Mouse (Mus musculus) midbrain, embryonic 16.5 days (tissue): ENCODE data around the gene Klf1. TPM values are rescaled to one million over a fixed set of nuclear protein-coding genes. Genes with fewer than 3 reads are reported as not detected.
A peak's percentile ranks its signal among the peaks of the same experiment; 100 is the strongest.

Experiments
- ATAC-seq: fragments of 200-750 bp; cut with Nextera tagmentation; 2 replicates; pipeline ENCODE4 v1.8.0; 2017; ENCODE audit warnings: moderate TSS enrichment
- H3K27ac ChIP-seq: fragments of 300-500 bp; sonication (generic); 2 replicates; pipeline ENCODE4 v1.5.1; 2014; ENCODE audit warnings: mild to moderate bottlenecking, low read length, mixed read lengths
- H3K27me3 ChIP-seq: fragments of 300-500 bp; sonication (generic); 2 replicates; pipeline ENCODE4 v1.6.1; 2014; ENCODE audit warnings: low read depth, low read length, mixed read lengths; ENCODE audit not compliant: control insufficient read depth, insufficient read depth
- H3K36me3 ChIP-seq: fragments of 300-500 bp; sonication (generic); 2 replicates; pipeline ENCODE4 v1.6.1; 2014; ENCODE audit warnings: mild to moderate bottlenecking, low read length, moderate library complexity, mixed read lengths; ENCODE audit not compliant: control insufficient read depth, insufficient read depth
- H3K4me1 ChIP-seq: fragments of 300-500 bp; sonication (generic); 2 replicates; pipeline ENCODE4 v1.6.1; 2014; ENCODE audit warnings: mild to moderate bottlenecking, low read length, mixed read lengths; ENCODE audit not compliant: control insufficient read depth, insufficient read depth
- H3K4me2 ChIP-seq: fragments of 300-500 bp; sonication (generic); 2 replicates; pipeline ENCODE4 v1.6.1; 2014; ENCODE audit warnings: mild to moderate bottlenecking, low read length, mixed read lengths
- H3K4me3 ChIP-seq: fragments of 300-500 bp; sonication (generic); 2 replicates; pipeline ENCODE4 v1.5.1; 2014; ENCODE audit warnings: low read depth, mild to moderate bottlenecking, low read length, moderate library complexity, mixed read lengths
- H3K9ac ChIP-seq: fragments of 300-500 bp; sonication (generic); 2 replicates; pipeline ENCODE4 v1.6.1; 2014; ENCODE audit warnings: low read depth, low read length, mixed read lengths
- H3K9me3 ChIP-seq: fragments of 300-500 bp; sonication (generic); replicated peaks from 2 replicates; pipeline ENCODE4 v1.6.1; 2014; ENCODE audit warnings: mild to moderate bottlenecking, low read length, mixed read lengths; ENCODE audit not compliant: control insufficient read depth, poor library complexity, severe bottlenecking
- WGBS: fragments of 180-500 bp; shearing (Covaris S2); extraction: QIAGEN DNeasy Blood & Tissue Kit; methylation state at CpG from one replicate; pipeline ENCODE4 v1.1.7; 2014; 5-methylcytosine and 5-hydroxymethylcytosine counted together
- polyA plus RNA-seq: library from polyadenylated mRNA; unstranded; fragments of >200 nt; fragmentation: Nextera tagmentation; extraction: Ambion mirVana; gene quantifications from 2 replicates; pipeline ENCODE4 v1.2.1, GENCODE M21; 2015

Gene Klf1
- polyA plus RNA-seq, 1 experiment from 2014 or later, result 0.28 TPM

DNA sequence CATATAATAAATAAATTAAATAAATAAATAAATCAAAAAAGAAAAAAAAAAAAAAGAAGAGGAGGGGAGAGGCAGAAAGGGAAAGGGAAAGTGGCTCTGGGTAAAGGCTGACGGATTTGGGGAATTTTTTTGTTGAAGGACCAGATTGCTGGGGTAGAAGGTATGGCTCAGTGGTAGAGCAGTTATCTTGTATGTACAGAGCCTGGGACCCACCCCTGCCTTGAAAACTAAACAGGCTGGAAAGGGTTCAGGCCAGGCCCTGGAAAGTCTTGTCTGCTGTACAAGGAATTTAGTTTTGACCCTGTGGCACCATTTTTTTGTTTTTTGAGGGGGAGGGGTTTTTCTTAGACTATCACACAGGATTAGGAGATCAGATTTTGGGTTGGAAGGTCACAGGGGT is 22.8 kb upstream of the Klf1 start:
- Histone ChIP-seq H3K4me3 (no peak overlapping the region), H3K36me3 (no peaks in the 10 kb centered on the region), H3K9ac (no peak overlapping the region), H3K4me2 (no peak overlapping the region), H3K9me3 (no peaks in the 10 kb centered on the region), H3K27me3 (no peaks in the 10 kb centered on the region), H3K4me1 (no peaks in the 10 kb centered on the region), H3K27ac (no peak overlapping the region)
- ATAC-seq, result no peak
- 84% methylated on average over 1 of the region's 1 CpGs for WGBS

DNA sequence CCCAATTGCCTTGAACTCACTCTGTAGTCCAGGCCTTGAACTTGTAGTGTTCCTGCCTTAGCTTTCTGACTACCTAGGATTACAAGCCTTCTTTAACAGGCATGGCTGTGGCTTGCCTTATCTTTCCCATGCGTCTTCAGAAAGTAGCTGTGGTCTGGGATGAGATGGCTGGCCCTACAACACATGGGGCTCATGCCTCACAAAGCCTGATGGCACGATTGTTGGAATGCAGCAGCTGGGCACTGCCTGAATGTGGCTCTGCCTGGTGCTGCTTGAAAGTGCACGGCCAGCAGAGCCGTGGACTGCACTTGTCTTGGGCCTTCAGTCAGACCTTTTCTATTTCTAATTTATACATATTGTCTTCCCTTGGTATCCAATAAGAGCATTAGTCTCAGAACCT is 17.0 kb upstream of the Klf1 start:
- WGBS, result 88% methylated on average over 4 of the region's 4 CpGs
- no peaks in the 10 kb centered on the region for H3K9me3 ChIP-seq
- peaks cover 20% of the 10 kb centered on the region for H3K36me3 ChIP-seq
- no peaks in the 10 kb centered on the region for H3K27me3 ChIP-seq
- ATAC-seq, result no peak
- H3K27ac ChIP-seq, result no peak overlapping the region
- no peaks in the 10 kb centered on the region for H3K4me1 ChIP-seq
- H3K4me2 ChIP-seq, result no peak overlapping the region
- no peak overlapping the region for H3K4me3 ChIP-seq
- no peak overlapping the region for H3K9ac ChIP-seq

DNA sequence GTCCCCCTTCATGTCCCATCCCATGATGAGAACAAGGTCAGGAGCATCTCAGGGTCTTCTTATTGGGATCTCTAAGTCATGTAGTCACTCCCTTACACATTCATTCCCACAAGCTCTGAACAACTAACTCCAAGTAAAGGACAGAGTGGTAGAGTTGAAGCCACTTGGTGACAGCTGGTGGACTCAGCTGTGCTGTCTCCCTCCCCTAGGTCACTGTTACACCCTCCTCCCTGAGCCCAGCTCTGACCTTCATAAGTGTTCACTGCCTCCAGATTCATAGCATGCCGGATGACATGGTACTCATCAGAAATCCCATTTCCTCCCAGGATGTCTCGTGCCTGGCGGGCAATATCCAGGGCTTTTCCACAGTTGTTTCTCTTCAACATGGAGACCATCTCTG is 13.4 kb upstream of the Klf1 start:
- peaks cover 20% of the 10 kb centered on the region for H3K36me3 ChIP-seq
- H3K9ac ChIP-seq, result no peak overlapping the region
- H3K27ac ChIP-seq, result no peak overlapping the region
- no peak overlapping the region for H3K4me2 ChIP-seq
- no peak overlapping the region for H3K4me3 ChIP-seq
- no peak for ATAC-seq
- H3K9me3 ChIP-seq, result no peaks in the 10 kb centered on the region
- no peaks in the 10 kb centered on the region for H3K27me3 ChIP-seq
- peaks cover 6% of the 10 kb centered on the region for H3K4me1 ChIP-seq
- 94% methylated on average over 3 of the region's 3 CpGs for WGBS

DNA sequence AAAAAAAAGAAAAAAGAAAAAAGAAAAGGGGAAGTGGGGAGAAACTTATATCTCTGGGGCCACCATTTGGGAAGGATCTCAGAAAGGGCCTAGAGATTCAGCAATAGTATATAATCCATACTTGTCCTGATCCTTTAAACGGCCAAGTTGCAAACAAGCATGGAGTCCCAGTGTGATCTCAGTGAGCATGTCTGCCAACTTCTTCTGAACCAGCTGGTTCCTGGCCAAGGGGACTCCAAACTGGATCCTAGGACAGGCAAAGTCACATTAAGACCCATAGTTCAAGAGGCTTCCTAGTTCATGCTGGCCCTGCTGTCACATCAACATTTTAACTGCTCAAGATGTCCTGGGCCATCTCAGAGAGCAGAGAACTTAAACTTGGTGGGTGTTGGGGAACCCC is 12.6 kb upstream of the Klf1 start:
- no peaks in the 10 kb centered on the region for H3K9me3 ChIP-seq
- no peak overlapping the region for H3K27ac ChIP-seq
- H3K27me3 ChIP-seq, result no peaks in the 10 kb centered on the region
- H3K9ac ChIP-seq, result no peak overlapping the region
- WGBS, result 79% methylated on average over 1 of the region's 1 CpGs
- no peak overlapping the region for H3K4me2 ChIP-seq
- no peak for ATAC-seq
- no peak overlapping the region for H3K4me3 ChIP-seq
- H3K4me1 ChIP-seq, result peaks cover 9% of the 10 kb centered on the region
- H3K36me3 ChIP-seq, result peaks cover 20% of the 10 kb centered on the region

DNA sequence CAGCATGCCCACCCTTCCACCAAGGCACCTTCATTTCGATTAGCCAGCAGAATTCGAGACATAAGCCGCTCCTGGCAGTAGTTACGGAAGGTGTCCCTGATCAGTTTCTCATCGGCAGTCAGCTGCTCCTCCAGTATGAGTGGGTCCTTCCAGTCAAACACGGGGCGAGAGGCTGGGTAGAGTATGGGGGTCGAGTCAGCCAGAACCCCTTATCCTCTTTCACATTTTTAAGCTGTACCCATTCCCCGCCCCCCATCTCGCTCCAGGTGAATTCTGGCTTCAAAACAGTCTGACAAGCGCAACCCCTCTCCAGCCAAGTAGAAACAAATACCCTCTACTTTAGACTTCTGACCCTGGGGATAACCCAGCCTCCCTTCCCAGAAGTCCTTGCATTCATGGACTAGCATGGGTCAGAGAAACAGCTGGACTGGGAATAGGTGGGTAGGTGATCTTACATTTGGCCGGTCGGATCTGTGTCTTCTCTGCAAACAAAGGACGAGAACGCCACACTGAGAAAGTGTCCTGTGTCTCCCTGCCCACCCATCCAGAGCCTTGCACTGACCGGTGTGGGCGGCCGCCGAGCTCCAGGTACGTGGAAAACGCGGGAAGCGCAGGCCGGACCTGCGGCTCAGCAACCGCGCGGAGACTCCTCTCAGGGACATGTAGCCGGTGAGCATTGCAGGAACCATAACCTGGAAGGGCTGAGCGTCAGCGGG is 8.6 kb upstream of the Klf1 start:
- H3K27ac ChIP-seq, result peak overlapping the region; percentile 71
- WGBS, result 12% methylated on average over 31 of the region's 31 CpGs
- H3K9ac ChIP-seq, result peak overlapping the region; percentile 84
- ATAC-seq, result peak; percentile 76; the same call in 1 of the 2 replicates
- H3K36me3 ChIP-seq, result peaks cover 8% of the 10 kb centered on the region; the same call in 1 of the 2 replicates
- H3K4me1 ChIP-seq, result peaks cover 12% of the 10 kb centered on the region
- peak overlapping the region; percentile 71 for H3K4me2 ChIP-seq
- H3K4me3 ChIP-seq, result peak overlapping the region; percentile 82
- no peaks in the 10 kb centered on the region for H3K27me3 ChIP-seq
- no peaks in the 10 kb centered on the region for H3K9me3 ChIP-seq

DNA sequence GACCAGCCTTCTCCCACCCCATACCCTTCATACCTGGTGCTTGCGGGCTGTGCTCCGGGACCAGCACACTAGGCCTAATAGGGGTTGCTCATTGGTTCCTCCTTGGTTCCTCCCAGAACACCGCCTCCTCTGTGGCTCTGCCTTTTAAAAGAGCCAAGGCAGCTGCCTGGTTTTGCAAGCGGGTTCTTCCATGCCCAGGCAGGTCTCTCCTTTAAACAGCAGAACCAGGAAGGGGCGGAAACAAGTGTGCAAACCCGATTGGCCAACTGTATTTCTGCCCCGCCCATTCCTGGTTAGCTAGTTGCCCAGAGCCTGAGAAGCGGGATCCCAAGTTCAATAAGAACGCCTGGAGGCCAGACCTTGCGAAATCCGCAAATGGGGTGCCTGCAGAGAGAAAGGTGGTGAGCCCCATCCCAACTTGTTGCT is 8.0 kb upstream of the Klf1 start, which contains the start of gene Gcdh:
Gcdh (minus strand) TSS at position 213 of the 426 bp plus-strand sequence.
- peak within 1 kb of the TSS; percentile 71 for H3K27ac ChIP-seq
- H3K9ac ChIP-seq, result peak within 1 kb of the TSS; percentile 84
- H3K9me3 ChIP-seq, result no peaks in the 10 kb centered on the region
- peak within 1 kb of the TSS; percentile 82 for H3K4me3 ChIP-seq
- H3K4me1 ChIP-seq, result peaks cover 12% of the 10 kb centered on the region
- peaks cover 6% of the 10 kb centered on the region; the same call in 1 of the 2 replicates for H3K36me3 ChIP-seq
- peak; percentile 99 for ATAC-seq
- 0% methylated on average over 11 of the region's 11 CpGs for WGBS
- no peaks in the 10 kb centered on the region for H3K27me3 ChIP-seq
- H3K4me2 ChIP-seq, result peak within 1 kb of the TSS; percentile 71

DNA sequence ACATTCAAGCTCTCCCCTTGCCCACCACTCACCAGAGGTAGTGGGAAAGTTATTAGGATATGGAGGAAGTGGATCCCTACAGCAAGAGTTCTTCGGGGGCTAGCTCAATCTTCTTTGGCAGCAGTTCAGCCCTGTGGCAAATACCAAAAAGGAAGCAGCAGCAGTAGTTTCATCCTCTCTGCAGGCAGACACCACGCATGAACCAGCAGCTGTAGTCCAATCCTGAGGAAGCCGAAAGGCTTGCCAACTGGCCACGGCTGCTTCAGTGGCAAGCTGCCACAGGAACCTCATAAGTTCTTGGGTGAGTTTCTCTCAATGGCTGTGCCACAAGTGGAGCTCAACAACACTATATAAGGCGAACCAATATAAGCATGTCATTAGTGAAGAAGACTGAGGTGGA is 5.8 kb upstream of the Klf1 start:
- H3K27ac ChIP-seq, result no peak overlapping the region
- no peak for ATAC-seq
- no peaks in the 10 kb centered on the region for H3K36me3 ChIP-seq
- H3K4me2 ChIP-seq, result no peak overlapping the region
- no peaks in the 10 kb centered on the region for H3K9me3 ChIP-seq
- H3K4me1 ChIP-seq, result peaks cover 12% of the 10 kb centered on the region
- no peak overlapping the region for H3K9ac ChIP-seq
- WGBS, result 86% methylated on average over 5 of the region's 5 CpGs
- no peaks in the 10 kb centered on the region for H3K27me3 ChIP-seq
- H3K4me3 ChIP-seq, result no peak overlapping the region

DNA sequence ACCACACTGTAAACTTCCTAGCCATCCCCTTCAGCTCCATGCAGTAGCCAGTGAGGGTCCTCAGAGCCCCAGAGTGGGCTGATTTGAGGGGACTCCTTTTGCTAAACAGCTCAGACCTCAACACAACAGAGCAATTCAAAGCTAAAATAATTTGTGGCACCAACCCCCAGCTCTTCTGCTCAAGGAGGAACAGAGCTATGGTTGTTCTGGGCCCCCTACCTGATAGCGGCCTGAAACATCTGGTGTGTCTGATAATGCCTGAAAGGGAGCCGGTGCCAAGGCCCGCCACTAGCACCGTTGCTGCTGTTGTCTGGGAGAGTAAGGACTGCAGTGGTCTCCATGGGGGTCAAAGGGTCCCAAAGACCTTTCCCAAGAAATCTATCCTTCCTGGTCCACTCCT is 657 bp upstream of the Klf1 start:
- WGBS, result 61% methylated on average over 4 of the region's 4 CpGs
- peaks cover 11% of the 10 kb centered on the region for H3K4me1 ChIP-seq
- no peak overlapping the region for H3K27ac ChIP-seq
- H3K27me3 ChIP-seq, result no peaks in the 10 kb centered on the region; the same call in 1 of the 2 replicates
- no peak overlapping the region for H3K4me2 ChIP-seq
- no peak overlapping the region for H3K9ac ChIP-seq
- H3K36me3 ChIP-seq, result no peaks in the 10 kb centered on the region
- H3K9me3 ChIP-seq, result no peaks in the 10 kb centered on the region
- no peak overlapping the region for H3K4me3 ChIP-seq
- ATAC-seq, result no peak

DNA sequence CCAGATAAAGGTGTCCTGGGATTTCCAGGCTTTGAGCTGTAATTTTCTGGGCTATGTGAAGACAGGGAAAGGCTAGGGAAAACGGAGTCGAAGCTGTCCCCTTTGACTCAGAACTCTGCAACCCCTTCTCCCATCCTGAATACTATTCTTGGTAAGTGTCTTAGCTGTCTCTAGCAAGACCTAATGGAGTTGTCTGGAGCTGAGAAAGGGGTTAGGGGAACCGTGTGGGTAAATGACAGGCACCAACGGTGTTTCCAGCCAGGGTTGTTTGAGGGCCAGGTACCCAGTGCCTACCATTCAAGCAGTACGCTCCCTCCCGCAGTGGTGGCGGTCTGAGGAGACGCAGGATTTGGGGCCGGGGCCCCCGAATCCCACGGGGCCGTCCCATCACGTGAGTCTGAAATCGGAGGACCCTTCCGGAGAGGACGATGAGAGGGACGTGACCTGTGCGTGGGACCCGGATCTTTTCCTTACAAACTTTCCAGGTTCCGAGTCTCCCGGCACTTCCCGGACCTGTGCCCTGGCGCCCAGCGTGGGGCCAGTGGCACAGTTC is 715 bp downstream of the Klf1 start:
- Histone ChIP-seq H3K4me1 (peaks cover 11% of the 10 kb centered on the region), H3K36me3 (no peaks in the 10 kb centered on the region), H3K27me3 (no peaks in the 10 kb centered on the region; the same call in 1 of the 2 replicates), H3K27ac (no peak overlapping the region), H3K9me3 (no peaks in the 10 kb centered on the region), H3K4me3 (peak overlapping the region; percentile 48), H3K9ac (peak overlapping the region; percentile 40), H3K4me2 (peak overlapping the region; percentile 95)
- 3% methylated on average over 24 of the region's 24 CpGs for WGBS
- peak; percentile 4 for ATAC-seq
